Mouse (Mus musculus): ENCODE data around the gene Inka1. TPM values are rescaled to one million over a fixed set of nuclear protein-coding genes. Genes with fewer than 3 reads are reported as not detected.
"Not testable (repeated sequence)": the region's sequence is repeated elsewhere in the genome, so short reads cannot be mapped to it uniquely, and the experiment has no call there.

Inka1 gene
- 7.9 and 10.0 TPM in 2 replicates for polyA plus RNA-seq (2012; rRNA removed)

- H3K4me1 ChIP-seq (ENCODE audit: control insufficient read depth, insufficient read depth, low read length), result no peaks in the 10 kb centered on the region; the same call in 1 of the 2 replicates
- TF ChIP-seq CTCF (conservative IDR thresholded peaks at IDR 0.05; ENCODE audit: insufficient read depth, insufficient read length, low read depth, low read length), result no peak
- peak; percentile 73 for TF ChIP-seq POLR2A (IDR thresholded peaks at IDR 0.05; ENCODE audit: low read depth, low read length)
- WGBS, result 1% methylated on average over 58 of the region's 58 CpGs
- peak within 1 kb of the TSS; percentile 98 for H3K27ac ChIP-seq (ENCODE audit: insufficient read depth, low read depth, low read length)
- H3K27me3 ChIP-seq (replicated peaks; ENCODE audit: control insufficient read depth, insufficient read depth, low read length), result no peaks in the 10 kb centered on the region
- no peaks in the 10 kb centered on the region for H3K36me3 ChIP-seq (ENCODE audit: control insufficient read depth, insufficient read depth, low read length)
- peak; percentile 94 for DNase-seq
- peak within 1 kb of the TSS; percentile 52 for H3K4me3 ChIP-seq (ENCODE audit: insufficient read depth, low read depth, low read length)
Observed at GRCm38 (mm10) chr9:107985131-107986119, at the start of gene Inka1. Inka1 (minus strand) TSS chr9:107985879.

- no peak for DNase-seq
- no peaks in the 10 kb centered on the region for H3K36me3 ChIP-seq (ENCODE audit: control insufficient read depth, insufficient read depth, low read length)
- no peak overlapping the region for H3K27ac ChIP-seq (ENCODE audit: insufficient read depth, low read depth, low read length)
- H3K4me3 ChIP-seq (ENCODE audit: insufficient read depth, low read depth, low read length), result no peak overlapping the region
- WGBS, result 85% methylated on average over 5 of the region's 5 CpGs
- H3K27me3 ChIP-seq (replicated peaks; ENCODE audit: control insufficient read depth, insufficient read depth, low read length), result no peaks in the 10 kb centered on the region
- no peaks in the 10 kb centered on the region for H3K4me1 ChIP-seq (ENCODE audit: control insufficient read depth, insufficient read depth, low read length)
- TF ChIP-seq POLR2A (IDR thresholded peaks at IDR 0.05; ENCODE audit: low read depth, low read length), result no peak
- TF ChIP-seq CTCF (conservative IDR thresholded peaks at IDR 0.05; ENCODE audit: insufficient read depth, insufficient read length, low read depth, low read length), result no peak
Observed at GRCm38 (mm10) chr9:108032126-108032525, 46.4 kb upstream of the Inka1 start.

GRCm38 (mm10) chr9:108027867-108028266 is 42.2 kb upstream of the Inka1 start:
- H3K36me3 ChIP-seq (ENCODE audit: control insufficient read depth, insufficient read depth, low read length), result peaks cover 2% of the 10 kb centered on the region; the same call in 1 of the 2 replicates
- H3K27ac ChIP-seq (ENCODE audit: insufficient read depth, low read depth, low read length), result no peak overlapping the region
- H3K4me3 ChIP-seq (ENCODE audit: insufficient read depth, low read depth, low read length), result no peak overlapping the region
- no peaks in the 10 kb centered on the region for H3K27me3 ChIP-seq (replicated peaks; ENCODE audit: control insufficient read depth, insufficient read depth, low read length)
- DNase-seq, result no peak
- 96% methylated on average over 3 of the region's 3 CpGs for WGBS
- no peak for TF ChIP-seq POLR2A (IDR thresholded peaks at IDR 0.05; ENCODE audit: low read depth, low read length)
- TF ChIP-seq CTCF (conservative IDR thresholded peaks at IDR 0.05; ENCODE audit: insufficient read depth, insufficient read length, low read depth, low read length), result no peak
- H3K4me1 ChIP-seq (ENCODE audit: control insufficient read depth, insufficient read depth, low read length), result no peaks in the 10 kb centered on the region

GRCm38 (mm10) chr9:108026584-108026983 is 40.9 kb upstream of the Inka1 start:
- no peak for TF ChIP-seq CTCF (conservative IDR thresholded peaks at IDR 0.05; ENCODE audit: insufficient read depth, insufficient read length, low read depth, low read length)

GRCm38 (mm10) chr9:108023216-108023615 is 37.5 kb upstream of the Inka1 start:
- 89% methylated on average over 3 of the region's 3 CpGs for WGBS
- no peak overlapping the region for H3K27ac ChIP-seq (ENCODE audit: insufficient read depth, low read depth, low read length)
- 0 out of 2 replicates have a peak, but pooled peaks cover 5% of the 10 kb centered on the region for H3K4me1 ChIP-seq (ENCODE audit: control insufficient read depth, insufficient read depth, low read length)
- H3K27me3 ChIP-seq (replicated peaks; ENCODE audit: control insufficient read depth, insufficient read depth, low read length), result no peaks in the 10 kb centered on the region
- no peak for TF ChIP-seq POLR2A (IDR thresholded peaks at IDR 0.05; ENCODE audit: low read depth, low read length)
- no peak for TF ChIP-seq CTCF (conservative IDR thresholded peaks at IDR 0.05; ENCODE audit: insufficient read depth, insufficient read length, low read depth, low read length)
- H3K4me3 ChIP-seq (ENCODE audit: insufficient read depth, low read depth, low read length), result no peak overlapping the region
- DNase-seq, result no peak
- H3K36me3 ChIP-seq (ENCODE audit: control insufficient read depth, insufficient read depth, low read length), result peaks cover 2% of the 10 kb centered on the region; the same call in 1 of the 2 replicates

More at GRCm38 (mm10) chr9:108026584-108026983, 40.9 kb upstream of the Inka1 start:
- Histone ChIP-seq H3K4me1 (ENCODE audit: control insufficient read depth, insufficient read depth, low read length) (no peaks in the 10 kb centered on the region), H3K36me3 (ENCODE audit: control insufficient read depth, insufficient read depth, low read length) (peaks cover 2% of the 10 kb centered on the region; the same call in 1 of the 2 replicates), H3K27me3 (replicated peaks; ENCODE audit: control insufficient read depth, insufficient read depth, low read length) (no peaks in the 10 kb centered on the region), H3K27ac (ENCODE audit: insufficient read depth, low read depth, low read length) (no peak overlapping the region), H3K4me3 (ENCODE audit: insufficient read depth, low read depth, low read length) (no peak overlapping the region)
- no peak for DNase-seq
- WGBS, result 80% methylated on average over 3 of the region's 3 CpGs

- no peak for TF ChIP-seq POLR2A (IDR thresholded peaks at IDR 0.05; ENCODE audit: low read depth, low read length)
- TF ChIP-seq CTCF (conservative IDR thresholded peaks at IDR 0.05; ENCODE audit: insufficient read depth, insufficient read length, low read depth, low read length), result no peak
- 46% methylated on average over 1 of the region's 1 CpGs for WGBS
- Histone ChIP-seq H3K36me3 (ENCODE audit: control insufficient read depth, insufficient read depth, low read length) (peaks cover 2% of the 10 kb centered on the region; the same call in 1 of the 2 replicates), H3K27me3 (replicated peaks; ENCODE audit: control insufficient read depth, insufficient read depth, low read length) (no peaks in the 10 kb centered on the region), H3K4me3 (ENCODE audit: insufficient read depth, low read depth, low read length) (no peak overlapping the region), H3K27ac (ENCODE audit: insufficient read depth, low read depth, low read length) (no peak overlapping the region), H3K4me1 (ENCODE audit: control insufficient read depth, insufficient read depth, low read length) (0 out of 2 replicates have a peak, but pooled peaks cover 5% of the 10 kb centered on the region)
- DNase-seq, result peak; percentile 20
Observed at GRCm38 (mm10) chr9:108020741-108021140, 35.1 kb upstream of the Inka1 start.

- Histone ChIP-seq H3K27ac (ENCODE audit: insufficient read depth, low read depth, low read length) (no peak overlapping the region), H3K4me1 (ENCODE audit: control insufficient read depth, insufficient read depth, low read length) (0 out of 2 replicates have a peak, but pooled peaks cover 5% of the 10 kb centered on the region), H3K36me3 (ENCODE audit: control insufficient read depth, insufficient read depth, low read length) (no peaks in the 10 kb centered on the region; the same call in 1 of the 2 replicates), H3K4me3 (ENCODE audit: insufficient read depth, low read depth, low read length) (no peak overlapping the region), H3K27me3 (replicated peaks; ENCODE audit: control insufficient read depth, insufficient read depth, low read length) (no peaks in the 10 kb centered on the region)
- TF ChIP-seq CTCF (conservative IDR thresholded peaks at IDR 0.05; ENCODE audit: insufficient read depth, insufficient read length, low read depth, low read length) (no peak), POLR2A (IDR thresholded peaks at IDR 0.05; ENCODE audit: low read depth, low read length) (no peak)
- WGBS, result 78% methylated on average over 3 of the region's 3 CpGs
- no peak for DNase-seq
Observed at GRCm38 (mm10) chr9:108017127-108017526, 31.4 kb upstream of the Inka1 start.

- DNase-seq; H3K27ac ChIP-seq (ENCODE audit: insufficient read depth, low read depth, low read length); H3K4me1 ChIP-seq (ENCODE audit: control insufficient read depth, insufficient read depth, low read length); H3K4me3 ChIP-seq (ENCODE audit: insufficient read depth, low read depth, low read length); H3K27me3 ChIP-seq (replicated peaks; ENCODE audit: control insufficient read depth, insufficient read depth, low read length); H3K36me3 ChIP-seq (ENCODE audit: control insufficient read depth, insufficient read depth, low read length): not testable (repeated sequence)
- 93% methylated on average over 2 of the region's 2 CpGs for WGBS
Observed at GRCm38 (mm10) chr9:108013577-108013976, 27.9 kb upstream of the Inka1 start.
